Mouse (Mus musculus): ENCODE results near the gene Axl. TPM values are rescaled to one million over a fixed set of nuclear protein-coding genes. Genes with fewer than 3 reads are reported as not detected.

Gene Axl
- total RNA-seq (2023) = 7.1 TPM

DNA sequence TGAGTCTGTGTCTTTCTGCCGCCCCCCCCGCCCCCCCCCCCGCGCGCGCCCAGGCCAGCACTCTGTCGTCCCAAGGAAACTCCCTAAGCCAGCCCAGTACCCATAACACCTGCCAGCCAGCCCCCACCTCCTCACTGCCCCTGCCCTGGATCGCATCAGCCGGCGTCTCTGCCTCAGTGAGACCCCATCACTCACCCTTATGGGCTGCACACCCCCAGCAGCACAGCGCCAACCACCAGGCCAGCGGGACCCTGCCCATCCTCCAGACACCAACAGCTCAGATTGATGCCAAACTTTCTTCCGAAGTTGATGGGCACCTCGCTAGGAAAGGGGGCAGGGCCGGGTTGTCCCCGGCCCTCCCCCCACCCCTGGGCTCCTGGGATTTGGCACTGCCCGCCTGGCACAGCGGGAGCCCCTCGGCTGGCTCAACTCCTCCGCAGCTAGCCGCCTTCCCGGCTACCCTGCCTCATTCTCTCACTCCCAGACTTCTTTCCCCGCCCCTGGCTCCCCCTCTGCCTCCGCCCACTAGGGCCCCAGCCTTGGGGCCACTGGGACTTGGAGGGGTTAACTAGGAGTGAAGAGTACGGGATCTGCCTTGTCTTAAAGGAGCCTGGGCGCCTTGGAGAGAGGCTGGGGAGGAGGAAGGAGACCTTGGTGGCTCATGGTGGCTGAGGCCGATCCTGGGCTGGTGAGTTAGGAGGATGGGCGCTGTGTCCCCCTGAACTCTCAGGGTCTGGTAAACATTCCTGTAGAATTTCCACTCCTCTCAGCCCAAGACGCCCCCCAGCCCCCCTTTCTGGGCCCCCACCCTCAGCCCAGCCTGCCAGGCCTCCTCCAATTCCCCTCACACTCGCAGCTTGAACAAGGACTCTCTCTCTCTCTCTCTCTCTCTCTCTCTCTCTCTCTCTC lies at the start of gene Axl:
TSS of gene Axl (minus strand) at position 486 of the 909 bp plus-strand sequence.

DNA sequence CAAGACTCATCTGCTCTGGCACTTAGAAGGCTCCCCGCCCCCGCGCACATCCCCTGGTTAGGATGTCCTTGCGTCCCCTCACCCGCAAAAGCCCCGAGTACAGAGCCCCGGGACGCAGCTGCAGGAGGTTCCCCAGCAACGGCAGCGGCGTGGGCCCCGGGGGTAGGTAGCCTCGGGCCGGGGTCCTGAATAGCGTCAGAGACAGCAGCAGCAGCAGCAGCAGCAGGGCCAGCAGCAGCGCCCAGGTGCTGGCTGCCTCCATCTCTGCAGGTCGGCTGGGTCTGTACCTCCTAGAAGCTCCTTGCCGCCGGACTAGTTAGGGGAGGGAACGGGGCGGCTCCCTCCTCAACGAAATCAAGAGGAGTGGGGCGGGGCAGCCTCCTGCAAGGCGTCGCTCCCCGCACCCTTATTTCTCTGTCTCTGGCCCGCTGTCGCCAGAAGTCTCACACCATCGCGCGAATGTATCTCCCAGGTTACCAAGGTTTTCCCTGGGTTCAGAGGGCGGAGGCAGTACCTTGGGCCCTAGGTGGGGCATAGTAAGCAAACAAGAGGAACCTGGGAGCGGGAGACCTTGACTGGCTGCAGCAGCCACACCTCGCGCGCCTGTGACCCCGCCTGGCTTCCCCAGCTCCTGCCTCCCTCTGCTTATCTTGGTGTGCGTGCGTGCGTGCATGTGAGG lies 27.9 kb upstream of the Axl start, which contains the start of gene Cyp2s1:
TSS of gene Cyp2s1 (minus strand) at position 673 of the 679 bp plus-strand sequence.

DNA sequence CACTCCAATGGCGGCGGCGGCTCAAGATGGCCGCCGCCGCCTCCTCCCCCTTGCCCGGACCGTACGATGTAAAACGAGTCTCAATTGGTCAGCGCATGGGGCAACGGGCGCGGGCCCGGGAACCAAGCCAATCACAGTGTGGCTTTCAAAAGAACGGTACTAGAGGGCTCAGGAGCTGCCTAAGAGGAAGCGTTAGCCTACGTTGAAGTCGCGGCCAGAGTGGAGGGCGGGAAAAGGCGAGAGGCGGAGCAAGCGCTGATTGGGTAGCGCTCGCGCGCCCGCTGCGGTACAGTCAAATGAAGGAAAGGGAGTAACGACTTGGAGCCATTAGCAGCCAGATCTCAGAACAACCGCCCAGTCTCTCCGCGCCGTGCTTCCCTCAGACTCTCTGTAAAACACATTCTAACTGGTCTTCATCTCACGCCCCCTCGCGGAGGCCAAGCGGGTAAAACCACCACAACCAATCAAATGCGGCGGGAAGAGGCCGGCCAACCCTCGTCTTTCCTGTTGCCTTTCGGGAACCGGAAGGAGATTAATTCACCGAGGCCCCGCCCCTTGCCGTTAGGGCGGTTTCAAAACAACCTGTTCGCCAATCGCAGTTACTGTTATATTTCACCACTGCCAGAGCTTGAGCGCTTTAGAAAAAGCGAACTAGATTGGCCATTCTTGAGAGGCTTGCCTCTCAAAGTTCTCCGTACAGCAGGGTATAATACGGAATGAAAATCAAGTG lies 33.6 kb downstream of the Axl start, which contains the start of gene Hnrnpul1:
TSS of gene Hnrnpul1 (minus strand) at position 20 of the 730 bp plus-strand sequence.

DNA sequence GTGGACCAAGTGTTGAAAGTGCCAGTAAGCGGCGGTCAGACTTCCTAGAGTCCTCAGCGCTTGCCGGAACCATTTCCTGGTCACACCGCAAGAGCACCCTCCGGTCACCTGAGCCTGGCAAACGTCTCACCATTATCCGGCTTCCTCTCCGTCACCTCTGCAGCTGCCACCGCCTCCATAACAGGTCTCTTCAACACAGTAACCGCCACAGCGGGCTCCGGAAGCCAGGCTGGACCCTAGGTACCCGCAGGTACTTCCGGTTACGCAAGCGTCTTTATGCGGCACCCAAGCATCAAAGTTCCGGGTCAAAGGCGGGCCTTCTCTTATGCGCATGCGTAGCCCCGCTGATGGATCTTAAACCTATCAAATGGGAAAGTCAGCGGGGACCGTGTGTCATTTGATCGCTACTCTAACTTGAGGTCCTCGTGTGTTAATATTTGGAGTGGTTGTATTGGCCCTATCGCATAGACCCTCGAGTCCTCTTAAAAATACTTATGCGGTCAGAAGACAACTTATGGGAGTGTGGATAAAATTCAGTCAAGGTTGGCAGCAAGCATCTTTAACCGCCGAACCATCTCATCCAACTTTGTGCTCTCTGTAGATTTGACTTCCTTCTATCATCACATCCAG lies 69.6 kb downstream of the Axl start, which contains the start of gene Ccdc97:
TSS of gene Ccdc97 (minus strand) at position 301 of the 630 bp plus-strand sequence.

Other genes starting within 250 kb of the Axl start
- gene Ceacam2, start 248.8 kb downstream of the Axl start, total RNA-seq (2023) = not detected
- not detected for gene Erich4, start 172.8 kb downstream of the Axl start, total RNA-seq (2023)
- 67.2 TPM for gene Dmac2, start 169.3 kb downstream of the Axl start, total RNA-seq (2023)
- gene B3gnt8, start 162.1 kb downstream of the Axl start, total RNA-seq (2023) = 0.68 TPM
- gene Bckdha, start 129.7 kb downstream of the Axl start, total RNA-seq (2023) = 22.5 TPM
- gene Exosc5, start 129.5 kb downstream of the Axl start, total RNA-seq (2023) = 61.9 TPM
- not detected for gene Tmem91, start 113.5 kb downstream of the Axl start, total RNA-seq (2023)
- gene B9d2, start 107.9 kb downstream of the Axl start, total RNA-seq (2023) = 31.5 TPM
- 147 TPM for gene Tgfb1, start 101.7 kb downstream of the Axl start, total RNA-seq (2023)
- gene Ccdc97, start 69.6 kb downstream of the Axl start, total RNA-seq (2023) = 106 TPM
- gene Hnrnpul1, start 33.9 kb downstream of the Axl start, total RNA-seq (2023) = 219 TPM
- gene Cyp2s1, start 28.2 kb upstream of the Axl start, total RNA-seq (2023) = 11.1 TPM
- gene Cyp2b10, start 108.9 kb upstream of the Axl start, total RNA-seq (2023) = not detected